Comparison of ENCODE assay signal across 8 mouse cellular contexts in the genomic region with DNA sequence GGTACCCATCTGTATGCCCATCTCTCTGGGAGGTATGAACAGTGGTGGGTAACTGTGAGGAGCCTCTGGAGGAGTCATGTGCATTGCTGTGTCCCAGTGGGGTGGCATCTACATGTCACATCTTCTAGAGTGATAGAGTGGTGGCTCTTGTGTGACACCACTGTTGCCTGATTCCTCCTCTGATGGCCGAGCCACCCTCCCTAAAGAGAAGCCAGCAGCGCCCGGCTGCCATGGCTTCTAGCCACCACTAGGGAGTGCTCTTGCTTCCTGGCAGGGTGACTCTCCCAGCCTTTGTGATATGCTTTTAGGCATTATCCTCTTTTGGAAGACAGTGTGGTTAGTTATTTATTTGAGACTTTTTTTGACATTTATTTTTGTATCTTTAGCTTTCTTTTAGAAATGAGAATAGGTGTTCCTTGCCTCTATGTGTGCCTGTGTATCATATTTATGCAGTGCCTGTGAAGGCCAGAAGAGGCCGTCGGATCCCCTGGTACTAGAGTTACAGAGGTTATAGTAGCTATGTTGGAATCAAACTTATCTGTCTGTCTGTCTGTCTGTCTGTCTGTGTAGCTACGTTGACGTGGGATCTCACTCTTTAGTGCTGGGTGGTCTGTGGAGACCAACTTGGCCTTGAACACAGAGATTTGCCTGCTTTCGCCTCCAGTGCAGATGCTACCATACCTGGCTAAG. TPM values are rescaled to one million over a fixed set of nuclear protein-coding genes. Genes with fewer than 3 reads are reported as not detected.
A peak's percentile ranks its signal among the peaks of the same experiment; 100 is the strongest.
DNase-seq lines count a peak whose midpoint lies in the region; ATAC-seq and TF ChIP-seq lines count a peak whose summit lies in the region.

No protein-coding gene starts in this region.

- H3K9me3 ChIP-seq in MEL (replicated peaks; ENCODE audit: insufficient read depth, low read length), result no peaks in the 10 kb centered on the region
- no peaks in the 10 kb centered on the region for H3K9me3 ChIP-seq in forebrain, embryonic 15.5 days
- no peaks in the 10 kb centered on the region for H3K9me3 ChIP-seq in hindbrain, embryonic 12.5 days (replicated peaks)

- DNase-seq in MEL (ENCODE audit: low read depth, low spot score), result peak; percentile 67
- DNase-seq in layer of hippocampus, postnatal 10 days (ENCODE audit: low spot score in 2 of 2), result peak; percentile 83 to 88
- peak; percentile 80 for DNase-seq in lung, postnatal 25 days (ENCODE audit: low spot score)
- DNase-seq in retina, adult 2 months (ENCODE audit: low read depth, low spot score), result peak; percentile 63
- DNase-seq in urinary bladder, postnatal 14 days (ENCODE audit: low spot score), result peak; percentile 72

- ATAC-seq in cerebellum, adult (ENCODE audit: insufficient number of reproducible peaks, low FRiP score, low TSS enrichment), result 0 out of 2 replicates have a peak, but pooled peaks have one; percentile 45
- ATAC-seq in forebrain, embryonic 15.5 days (replicated peaks), result peak; percentile 67
- peak; percentile 64 for ATAC-seq in hindbrain, embryonic 12.5 days (ENCODE audit: low FRiP score)

- no peaks in the 10 kb centered on the region for H3K79me2 ChIP-seq in MEL (ENCODE audit: control insufficient read depth, insufficient read depth, low read length, poor library complexity)

- no peak overlapping the region for H3K4me3 ChIP-seq in MEL (ENCODE audit: control insufficient read depth in 1 of 2, insufficient read depth in 1 of 2, low read depth in 2 of 2, low read length in 2 of 2)
- H3K4me3 ChIP-seq in forebrain, embryonic 15.5 days, result no peak overlapping the region
- H3K4me3 ChIP-seq in hindbrain, embryonic 12.5 days, result no peak overlapping the region

- no peak for TF ChIP-seq POLR2A in MEL (IDR thresholded peaks at IDR 0.05; ENCODE audit: control insufficient read depth in 1 of 2, insufficient read depth in 1 of 2, low read depth in 1 of 2, low read length in 2 of 2, poor library complexity in 1 of 2)

- no peaks in the 10 kb centered on the region for H3K27me3 ChIP-seq in MEL (ENCODE audit: control insufficient read depth in 1 of 2, insufficient read depth in 2 of 2, low read length in 2 of 2)
- H3K27me3 ChIP-seq in forebrain, embryonic 15.5 days, result no peaks in the 10 kb centered on the region
- H3K27me3 ChIP-seq in hindbrain, embryonic 12.5 days, result no peaks in the 10 kb centered on the region

- no peaks in the 10 kb centered on the region; a peak in 1 of 4 replicates for H3K36me3 ChIP-seq in MEL (ENCODE audit: control insufficient read depth in 1 of 2, insufficient read depth in 2 of 2, low read length in 2 of 2)
- no peaks in the 10 kb centered on the region for H3K36me3 ChIP-seq in forebrain, embryonic 15.5 days
- H3K36me3 ChIP-seq in hindbrain, embryonic 12.5 days, result peaks cover 4% of the 10 kb centered on the region; the same call in 1 of the 2 replicates

- 48% methylated on average over 8 of the region's 8 CpGs for WGBS in forebrain, embryonic 15.5 days
- WGBS in hindbrain, embryonic 12.5 days, result 46% methylated on average over 8 of the region's 8 CpGs

- no peak overlapping the region for H3K27ac ChIP-seq in MEL (ENCODE audit: control insufficient read depth, low read depth, low read length)
- H3K27ac ChIP-seq in forebrain, embryonic 15.5 days (replicated peaks), result no peak overlapping the region
- H3K27ac ChIP-seq in hindbrain, embryonic 12.5 days, result no peak overlapping the region

- peak; percentile 72 for TF ChIP-seq RAD21 in MEL (IDR thresholded peaks at IDR 0.05; ENCODE audit: low read depth, low read length)

- peak; percentile 83 to 96 (median 89) for TF ChIP-seq CTCF in MEL (IDR thresholded peaks at IDR 0.05 in 2 of 3, conservative IDR thresholded peaks at IDR 0.05 in 1 of 3; ENCODE audit: control insufficient read depth in 1 of 3, insufficient read depth in 1 of 3, low read depth in 2 of 3, low read length in 3 of 3, poor library complexity in 1 of 3, severe bottlenecking in 1 of 3)

- H3K4me2 ChIP-seq in forebrain, embryonic 15.5 days (replicated peaks), result no peak overlapping the region
- H3K4me2 ChIP-seq in hindbrain, embryonic 12.5 days (replicated peaks), result no peak overlapping the region

- no peaks in the 10 kb centered on the region for H3K4me1 ChIP-seq in MEL (ENCODE audit: control insufficient read depth in 1 of 2, insufficient read depth in 2 of 2, low read length in 2 of 2)
- H3K4me1 ChIP-seq in forebrain, embryonic 15.5 days, result no peaks in the 10 kb centered on the region
- H3K4me1 ChIP-seq in hindbrain, embryonic 12.5 days, result no peaks in the 10 kb centered on the region

- no peak for TF ChIP-seq EP300 in MEL (IDR thresholded peaks at IDR 0.05; ENCODE audit: low read depth in 1 of 2, low read length in 2 of 2)

- H3K9ac ChIP-seq in MEL (ENCODE audit: control insufficient read depth, low read depth, low read length, poor library complexity, severe bottlenecking), result no peak overlapping the region
- no peak overlapping the region for H3K9ac ChIP-seq in forebrain, embryonic 15.5 days (replicated peaks)
- no peak overlapping the region for H3K9ac ChIP-seq in hindbrain, embryonic 12.5 days

TF ChIP-seq in MEL, 35 proteins besides CTCF, POLR2A, EP300 and RAD21:
- TF ChIP-seq SMC3 (IDR thresholded peaks at IDR 0.05; ENCODE audit: low read depth, low read length) (peak; percentile 80), ZC3H11A (IDR thresholded peaks at IDR 0.05; ENCODE audit: low read depth, low read length) (peak; percentile 57), HCFC1 (IDR thresholded peaks at IDR 0.05; ENCODE audit: low read depth, low read length) (0 out of 2 replicates have a peak, but pooled peaks have one; percentile 20), TBP (IDR thresholded peaks at IDR 0.05; ENCODE audit: low read depth, low read length) (no peak)

RNA-seq across cellular contexts. Expression of a gene that starts 25.9 kb away (rescaled TPM):
- 33.8 and 37.6 TPM in 2 replicates for total RNA-seq in MEL (2012; rRNA removed)
- 10 to 100 TPM in 1 of 2 experiments, not detected in 1; 41.3 TPM for polyA plus RNA-seq in MEL (2012; ENCODE audit: insufficient read depth in 1 of 2, insufficient read length in 2 of 2, low read depth in 1 of 2, low replicate concordance in 2 of 2, missing spikeins in 1 of 2)
- 13.1 and 13.4 TPM in 2 replicates for polyA plus RNA-seq in forebrain, embryonic 15.5 days (2015; fragmentation: Nextera tagmentation; extraction: Ambion mirVana)
- polyA plus RNA-seq in hindbrain, embryonic 12.5 days (2016; fragmentation: Nextera tagmentation; extraction: Ambion mirVana), result 15.4 and 16.4 TPM in 2 replicates
- 10 to 100 TPM; 12.2 to 12.6 TPM for total RNA-seq in layer of hippocampus, postnatal 10 days (2021)

RNA-seq across cellular contexts. Expression of a gene that starts 58.4 kb away (rescaled TPM):
- total RNA-seq in MEL (2012; rRNA removed), result 14.4 and 19.8 TPM in 2 replicates
- 10 to 100 TPM in 1 of 2 experiments, not detected in 1; 15.3 TPM for polyA plus RNA-seq in MEL (2012; ENCODE audit: insufficient read depth in 1 of 2, insufficient read length in 2 of 2, low read depth in 1 of 2, low replicate concordance in 2 of 2, missing spikeins in 1 of 2)
- polyA plus RNA-seq in forebrain, embryonic 15.5 days (2015; fragmentation: Nextera tagmentation; extraction: Ambion mirVana), result 93.6 and 101 TPM in 2 replicates
- polyA plus RNA-seq in hindbrain, embryonic 12.5 days (2016; fragmentation: Nextera tagmentation; extraction: Ambion mirVana), result 79.2 and 92.1 TPM in 2 replicates
- total RNA-seq in layer of hippocampus, postnatal 10 days (2021), result 100 to 1,000 TPM; 139 TPM
